Mouse (Mus musculus) neural tube, embryonic 11.5 days (tissue): ENCODE measurements around the gene Bcap29. TPM values are rescaled to one million over a fixed set of nuclear protein-coding genes. Genes with fewer than 3 reads are reported as not detected.
"Not testable (repeated sequence)": the region's sequence is repeated elsewhere in the genome, so short reads cannot be mapped to it uniquely, and the experiment has no call there.

Experiments used
- ATAC-seq: fragments of 200-750 bp; cut with Nextera tagmentation; 2 replicates; pipeline ENCODE4 v1.8.0; 2017; ENCODE audit warnings: moderate number of reproducible peaks, mild to moderate bottlenecking, moderate TSS enrichment, moderate library complexity; ENCODE audit not compliant: insufficient read depth, low FRiP score, low TSS enrichment
- DNase-seq: peaks from one replicate; pipeline ENCODE4 v3.0.0-alpha.2; 2015; ENCODE audit warnings: low spot score
- H3K27ac ChIP-seq: fragments of 300-500 bp; sonication (generic); 2 replicates; pipeline ENCODE4 v1.5.1; 2014; ENCODE audit warnings: low read depth, mild to moderate bottlenecking, low read length
- H3K27me3 ChIP-seq: fragments of 300-500 bp; sonication (generic); 2 replicates; pipeline ENCODE4 v1.6.1; 2014; ENCODE audit warnings: mild to moderate bottlenecking, low read length, mixed read lengths; ENCODE audit not compliant: control insufficient read depth, insufficient read depth
- H3K36me3 ChIP-seq: fragments of 300-500 bp; sonication (generic); 2 replicates; pipeline ENCODE4 v1.6.1; 2014; ENCODE audit warnings: mild to moderate bottlenecking, low read length, moderate library complexity, mixed read lengths; ENCODE audit not compliant: control insufficient read depth, insufficient read depth
- H3K4me1 ChIP-seq: fragments of 300-500 bp; sonication (generic); 2 replicates; pipeline ENCODE4 v1.6.1; 2014; ENCODE audit warnings: low read length, mixed read lengths; ENCODE audit not compliant: control insufficient read depth, insufficient read depth
- H3K4me2 ChIP-seq: fragments of 300-500 bp; sonication (generic); 2 replicates; pipeline ENCODE4 v1.6.1; 2014; ENCODE audit warnings: low read depth, mild to moderate bottlenecking, moderate library complexity
- H3K4me3 ChIP-seq: fragments of 300-500 bp; sonication (generic); 2 replicates; pipeline ENCODE4 v1.5.1; 2014; ENCODE audit warnings: low read depth, low read length
- H3K9ac ChIP-seq: fragments of 300-500 bp; sonication (generic); 2 replicates; pipeline ENCODE4 v1.6.1; 2014; ENCODE audit warnings: mild to moderate bottlenecking, low read length
- H3K9me3 ChIP-seq: fragments of 300-500 bp; sonication (generic); 2 replicates; pipeline ENCODE4 v1.6.1; 2016; ENCODE audit warnings: low read length; ENCODE audit not compliant: control insufficient read depth
- WGBS: fragments of 180-500 bp; shearing (Covaris S2); extraction: QIAGEN DNeasy Blood & Tissue Kit; methylation state at CpG from one replicate; pipeline ENCODE4 v1.1.7; 2014; 5-methylcytosine and 5-hydroxymethylcytosine counted together
- polyA plus RNA-seq: library from polyadenylated mRNA; unstranded; fragments of >200 nt; fragmentation: Nextera tagmentation; extraction: Ambion mirVana; gene quantifications from 2 replicates; pipeline ENCODE4 v1.2.1, GENCODE M21; 2014

The Bcap29 gene
- polyA plus RNA-seq, 1 experiment from 2014 or later = 28.8 TPM

DNA sequence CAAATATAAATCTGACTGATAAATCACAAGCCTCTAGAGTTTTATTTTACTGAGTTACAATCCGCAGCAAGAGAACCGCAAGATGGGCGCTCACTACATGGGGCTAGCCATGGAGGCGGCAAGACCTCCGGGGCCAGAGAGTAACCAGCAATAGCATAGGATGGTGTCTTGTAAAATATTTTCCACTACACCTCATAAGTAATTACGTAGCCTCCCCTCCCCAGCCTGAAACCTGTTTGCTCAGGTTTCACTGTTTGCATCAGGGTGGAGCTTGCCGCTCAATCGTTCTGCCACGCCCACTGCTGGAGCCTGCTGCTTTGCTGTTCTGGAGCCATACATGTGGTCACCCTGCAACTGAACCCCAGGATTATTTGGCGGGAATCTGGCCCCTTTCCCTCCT, 66.9 kb downstream of the Bcap29 start:
- H3K4me3 ChIP-seq, H3K36me3 ChIP-seq, ATAC-seq, H3K27me3 ChIP-seq, H3K9ac ChIP-seq, H3K9me3 ChIP-seq, H3K27ac ChIP-seq, DNase-seq, H3K4me1 ChIP-seq: not testable (repeated sequence)
- WGBS = 30% methylated on average over 10 of the region's 10 CpGs
- H3K4me2 ChIP-seq = peak overlapping the region; percentile 20; the same call in 1 of the 2 replicates

DNA sequence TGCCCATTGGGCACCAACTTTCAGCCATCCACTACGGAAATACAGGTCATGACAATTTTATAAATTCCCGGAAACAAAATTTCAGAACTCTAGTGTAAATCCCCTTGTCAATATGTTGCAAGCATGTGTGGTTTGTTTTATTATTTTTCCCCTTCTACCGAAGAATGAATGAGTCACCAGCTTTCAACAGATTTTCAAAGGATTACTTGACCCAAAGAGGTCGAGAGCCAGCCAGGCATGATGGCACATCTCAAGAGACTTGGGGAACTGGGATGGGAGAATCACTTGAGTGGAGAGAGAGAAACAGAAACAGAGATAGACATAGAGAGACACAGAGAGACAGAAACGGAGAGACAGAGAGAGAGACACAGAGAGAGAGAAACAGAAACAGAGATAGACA, 73.7 kb downstream of the Bcap29 start:
- DNase-seq = no peak
- Histone ChIP-seq H3K9ac (no peak overlapping the region), H3K4me2 (no peak overlapping the region), H3K27ac (no peak overlapping the region), H3K4me3 (no peak overlapping the region), H3K27me3 (peaks cover 41% of the 10 kb centered on the region), H3K4me1 (peaks cover 4% of the 10 kb centered on the region), H3K36me3 (no peaks in the 10 kb centered on the region), H3K9me3 (no peaks in the 10 kb centered on the region)
- no peak for ATAC-seq
- 77% methylated on average over 5 of the region's 5 CpGs for whole genome bisulfite sequencing

DNA sequence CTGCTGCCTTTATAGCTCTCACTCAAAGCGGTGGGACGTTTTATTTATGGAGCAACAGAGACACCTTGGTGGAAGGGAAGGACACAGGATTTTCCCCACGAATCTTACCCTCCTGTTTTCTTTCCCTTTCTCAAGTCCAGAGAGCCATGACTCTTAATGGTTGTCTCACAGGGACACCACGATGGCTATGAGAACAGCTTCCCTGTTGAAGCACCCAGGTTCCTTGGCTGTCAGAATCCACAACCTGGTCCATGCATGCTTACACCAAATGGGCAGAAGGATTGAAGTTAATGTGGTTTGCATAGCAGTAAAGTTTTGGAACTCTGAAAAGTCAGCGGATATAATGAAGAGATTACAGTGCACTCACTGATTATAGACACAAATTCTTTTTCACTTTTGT, 74.5 kb downstream of the Bcap29 start:
- no peak for ATAC-seq
- H3K9me3 ChIP-seq = no peaks in the 10 kb centered on the region
- H3K27ac ChIP-seq = no peak overlapping the region
- DNase-seq = no peak
- H3K4me1 ChIP-seq = peaks cover 4% of the 10 kb centered on the region
- no peak overlapping the region for H3K4me3 ChIP-seq
- H3K36me3 ChIP-seq = no peaks in the 10 kb centered on the region
- H3K27me3 ChIP-seq = peaks cover 42% of the 10 kb centered on the region
- WGBS = 11% methylated on average over 5 of the region's 5 CpGs
- peak overlapping the region; percentile 98 for H3K4me2 ChIP-seq
- H3K9ac ChIP-seq = no peak overlapping the region

GRCm38 (mm10) chr12:31554371-31554770, 80.1 kb downstream of the Bcap29 start:
- Histone ChIP-seq H3K4me2 (no peak overlapping the region), H3K4me3 (no peak overlapping the region), H3K27me3 (peaks cover 24% of the 10 kb centered on the region), H3K9me3 (no peaks in the 10 kb centered on the region), H3K4me1 (peaks cover under 1% of the 10 kb centered on the region; the same call in 1 of the 2 replicates), H3K27ac (no peak overlapping the region), H3K9ac (no peak overlapping the region), H3K36me3 (no peaks in the 10 kb centered on the region)
- WGBS = 76% methylated on average over 1 of the region's 1 CpGs
- no peak for DNase-seq
- no peak for ATAC-seq

DNA sequence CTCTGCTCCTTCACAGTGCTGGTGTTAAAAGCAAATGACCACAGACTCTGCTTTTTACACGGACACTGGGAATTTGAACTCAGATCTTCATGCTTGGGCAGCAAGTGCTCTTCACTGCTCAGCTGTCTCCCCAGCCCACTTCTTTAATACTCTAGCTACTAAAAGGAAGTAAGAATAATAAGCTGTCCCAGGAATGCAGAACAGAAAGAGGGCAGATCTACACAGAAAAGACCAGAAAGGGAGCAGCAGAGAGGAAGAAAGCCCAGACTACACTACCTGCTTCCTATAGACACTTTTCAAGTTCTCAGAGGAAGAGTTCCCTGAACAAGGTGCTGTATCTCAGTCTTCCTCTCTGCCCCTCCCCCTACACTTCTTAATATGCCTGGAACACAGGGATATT, 83.2 kb downstream of the Bcap29 start:
- no peak overlapping the region for H3K9ac ChIP-seq
- H3K9me3 ChIP-seq = no peaks in the 10 kb centered on the region
- H3K4me3 ChIP-seq = no peak overlapping the region
- no peaks in the 10 kb centered on the region for H3K4me1 ChIP-seq
- H3K36me3 ChIP-seq = no peaks in the 10 kb centered on the region
- peaks cover 5% of the 10 kb centered on the region; the same call in 1 of the 2 replicates for H3K27me3 ChIP-seq
- DNase-seq = no peak
- no peak for ATAC-seq
- no peak overlapping the region for H3K27ac ChIP-seq
- H3K4me2 ChIP-seq = no peak overlapping the region
- 79% methylated on average over 1 of the region's 1 CpGs for WGBS

GRCm38 (mm10) chr12:31546061-31546460, 88.4 kb downstream of the Bcap29 start:
- Histone ChIP-seq H3K9me3 (no peaks in the 10 kb centered on the region), H3K4me3 (no peak overlapping the region), H3K4me2 (no peak overlapping the region), H3K36me3 (no peaks in the 10 kb centered on the region), H3K27me3 (no peaks in the 10 kb centered on the region), H3K9ac (no peak overlapping the region), H3K4me1 (no peaks in the 10 kb centered on the region), H3K27ac (no peak overlapping the region)
- no peak for ATAC-seq
- WGBS = 73% methylated on average over 1 of the region's 1 CpGs
- no peak for DNase-seq

DNA sequence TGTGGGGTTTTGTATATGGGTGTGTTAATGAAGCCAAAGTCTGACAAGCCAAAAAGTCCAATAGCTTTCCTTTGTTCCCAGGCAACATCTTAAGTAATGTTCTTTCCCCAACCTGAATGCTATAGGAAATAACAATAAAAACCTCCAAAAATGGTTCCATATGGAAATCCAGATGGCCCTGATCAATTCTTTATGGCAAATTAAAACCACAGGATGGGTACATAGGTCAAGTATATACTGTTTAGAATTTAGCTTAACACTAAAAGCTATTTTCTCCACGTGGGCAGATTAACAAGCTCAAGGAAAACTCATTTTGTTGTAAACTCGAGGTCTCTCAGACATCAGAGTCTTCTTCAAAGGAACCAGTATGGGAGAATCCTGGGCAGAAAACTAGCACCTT, 89.2 kb downstream of the Bcap29 start:
- Histone ChIP-seq H3K4me3 (no peak overlapping the region), H3K27me3 (no peaks in the 10 kb centered on the region), H3K27ac (no peak overlapping the region), H3K4me2 (no peak overlapping the region), H3K9ac (no peak overlapping the region), H3K9me3 (no peaks in the 10 kb centered on the region), H3K36me3 (no peaks in the 10 kb centered on the region), H3K4me1 (no peaks in the 10 kb centered on the region)
- no peak for DNase-seq
- WGBS = 52% methylated on average over 2 of the region's 2 CpGs
- ATAC-seq = no peak

- H3K27ac ChIP-seq = no peak overlapping the region
- 78% methylated on average over 5 of the region's 5 CpGs for WGBS
- H3K9ac ChIP-seq = no peak overlapping the region
- H3K36me3 ChIP-seq = no peaks in the 10 kb centered on the region
- no peaks in the 10 kb centered on the region for H3K27me3 ChIP-seq
- H3K4me1 ChIP-seq = no peaks in the 10 kb centered on the region
- DNase-seq (no peak), ATAC-seq (no peak)
- H3K4me2 ChIP-seq = no peak overlapping the region
- no peaks in the 10 kb centered on the region for H3K9me3 ChIP-seq
- no peak overlapping the region for H3K4me3 ChIP-seq
Observed at GRCm38 (mm10) chr12:31541541-31541940, 92.9 kb downstream of the Bcap29 start.
